Mouse (Mus musculus): ENCODE measurements around the gene P2rx5. TPM values are rescaled to one million over a fixed set of nuclear protein-coding genes. Genes with fewer than 3 reads are reported as not detected.

Gene P2rx5
- polyA plus RNA-seq, 1 experiment from 2014 or later, result 0.47 TPM

DNA sequence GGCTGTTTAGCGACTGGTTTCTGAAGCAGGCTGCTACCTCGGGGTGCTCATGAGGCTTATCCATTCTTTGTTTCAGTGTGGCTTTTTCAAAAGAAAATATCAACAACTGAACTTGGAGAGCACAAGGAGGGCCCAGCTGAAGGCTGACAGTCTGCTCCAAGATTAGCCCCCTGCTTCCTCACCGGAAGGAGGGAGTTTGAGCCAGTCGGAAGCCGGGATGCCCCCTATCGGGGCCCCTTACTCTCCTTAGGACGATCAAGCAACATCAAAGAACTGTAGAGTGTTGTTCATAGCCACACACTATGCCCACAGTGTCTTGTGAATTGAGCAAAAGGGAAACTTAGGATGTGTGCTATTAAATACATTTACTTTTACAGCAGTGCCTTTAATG is 13.3 kb upstream of the P2rx5 start:
- Histone ChIP-seq H3K27me3 (no peaks in the 10 kb centered on the region), H3K4me3 (replicated peaks) (no peak overlapping the region), H3K4me1 (no peaks in the 10 kb centered on the region; the same call in 1 of the 2 replicates), H3K9ac (no peak overlapping the region), H3K9me3 (replicated peaks) (no peaks in the 10 kb centered on the region), H3K27ac (no peak overlapping the region), H3K4me2 (no peak overlapping the region), H3K36me3 (no peaks in the 10 kb centered on the region)
- no peak for ATAC-seq (replicated peaks; ENCODE audit: low FRiP score)
- 64% methylated on average over 7 of the region's 7 CpGs for WGBS

DNA sequence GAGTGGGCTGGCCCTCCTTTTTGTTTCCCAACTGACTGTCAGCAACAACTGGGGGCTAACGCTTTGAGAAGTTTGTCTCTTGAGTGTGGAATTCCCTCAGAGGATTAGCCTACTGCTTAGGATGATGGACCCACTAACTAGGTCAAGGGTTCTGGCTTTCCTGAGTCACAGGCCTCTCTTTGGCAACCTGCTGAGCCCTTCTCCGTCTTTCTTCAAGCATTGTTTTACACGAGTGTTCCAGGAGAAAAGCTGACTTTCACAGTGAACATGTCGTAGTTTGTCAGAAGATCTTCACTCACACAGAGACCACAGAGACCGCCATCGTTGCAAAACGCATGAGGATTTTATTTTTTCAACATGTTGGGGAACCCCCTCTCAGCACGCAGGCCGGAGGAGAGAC is 12.0 kb upstream of the P2rx5 start:
- Histone ChIP-seq H3K9ac (no peak overlapping the region), H3K4me1 (no peaks in the 10 kb centered on the region; the same call in 1 of the 2 replicates), H3K9me3 (replicated peaks) (no peaks in the 10 kb centered on the region), H3K4me2 (no peak overlapping the region), H3K27ac (no peak overlapping the region), H3K4me3 (replicated peaks) (no peak overlapping the region), H3K36me3 (no peaks in the 10 kb centered on the region), H3K27me3 (no peaks in the 10 kb centered on the region)
- no peak for ATAC-seq (replicated peaks; ENCODE audit: low FRiP score)
- 85% methylated on average over 9 of the region's 9 CpGs for WGBS

DNA sequence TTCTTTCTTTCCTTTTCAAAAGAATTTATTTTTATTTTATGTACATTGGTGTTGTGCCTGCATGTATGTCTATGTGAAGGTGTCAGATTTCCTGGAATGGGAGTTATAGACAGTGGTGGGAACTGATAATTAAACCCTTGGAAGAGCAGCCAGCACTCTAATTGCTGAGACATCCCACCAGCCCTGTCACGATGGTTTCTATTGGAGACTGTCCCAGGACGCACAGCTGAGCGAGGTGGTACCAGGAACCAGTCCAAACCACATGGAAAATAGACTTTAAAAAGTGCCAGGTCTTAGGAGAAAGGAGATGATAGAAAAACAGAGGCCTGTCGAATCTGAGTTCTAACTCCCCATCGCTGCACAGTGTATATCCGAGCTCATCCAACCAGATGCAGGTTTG is 5.2 kb upstream of the P2rx5 start:
- Histone ChIP-seq H3K4me2 (no peak overlapping the region), H3K36me3 (no peaks in the 10 kb centered on the region), H3K9me3 (replicated peaks) (no peaks in the 10 kb centered on the region), H3K9ac (no peak overlapping the region), H3K27ac (no peak overlapping the region), H3K4me3 (replicated peaks) (no peak overlapping the region), H3K27me3 (peaks cover 22% of the 10 kb centered on the region), H3K4me1 (peaks cover 3% of the 10 kb centered on the region)
- 64% methylated on average over 6 of the region's 6 CpGs for WGBS
- ATAC-seq (replicated peaks; ENCODE audit: low FRiP score), result no peak

DNA sequence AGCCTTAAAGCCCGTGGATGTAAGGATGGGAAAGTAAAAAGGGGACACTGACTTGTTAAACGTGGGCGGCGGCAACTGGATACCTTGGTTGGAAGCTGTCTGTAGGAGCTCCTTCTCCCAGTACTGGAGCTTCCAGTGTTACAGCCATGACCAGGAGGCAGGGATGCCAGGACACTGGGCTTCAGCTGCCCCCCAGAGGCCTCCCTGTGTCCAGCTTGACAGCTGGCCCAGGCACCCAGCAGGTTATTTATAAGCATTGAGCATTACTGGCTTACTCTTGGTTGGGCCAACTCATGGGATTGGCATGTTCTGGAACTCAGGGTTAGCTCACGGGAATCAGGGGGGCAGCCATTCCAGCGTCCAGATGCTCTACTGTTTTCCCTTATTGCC is 585 bp downstream of the P2rx5 start:
- Histone ChIP-seq H3K27me3 (peaks cover 33% of the 10 kb centered on the region), H3K4me2 (peak overlapping the region; percentile 87), H3K9ac (peak overlapping the region; percentile 49; the same call in 1 of the 2 replicates), H3K4me3 (replicated peaks) (peak overlapping the region; percentile 48), H3K27ac (no peak overlapping the region), H3K9me3 (replicated peaks) (no peaks in the 10 kb centered on the region), H3K36me3 (no peaks in the 10 kb centered on the region), H3K4me1 (peaks cover 16% of the 10 kb centered on the region)
- 21% methylated on average over 6 of the region's 6 CpGs for WGBS
- ATAC-seq (replicated peaks; ENCODE audit: low FRiP score), result peak; percentile 78

DNA sequence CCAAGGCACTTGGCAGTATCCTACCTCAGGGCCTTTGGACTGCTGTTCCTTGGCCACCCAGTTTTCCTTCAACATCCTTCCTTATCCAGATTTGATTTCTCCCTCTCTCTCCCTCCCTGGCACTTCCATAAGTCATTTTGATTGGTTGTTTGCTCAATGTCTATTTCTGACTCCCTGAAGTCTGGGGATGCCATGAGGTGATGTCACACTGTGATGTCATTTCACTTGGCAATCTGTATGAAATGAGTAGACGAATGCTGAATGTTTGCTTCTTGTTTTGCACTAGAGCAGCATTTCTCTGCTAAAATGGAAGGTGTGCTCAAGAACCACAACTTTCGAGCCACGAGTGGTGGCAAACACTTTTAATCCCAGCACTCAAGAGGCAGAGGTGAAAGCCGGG is 1.4 kb downstream of the P2rx5 start:
- Histone ChIP-seq H3K4me2 (no peak overlapping the region), H3K9ac (no peak overlapping the region), H3K27me3 (peaks cover 32% of the 10 kb centered on the region), H3K4me1 (peaks cover 18% of the 10 kb centered on the region), H3K4me3 (replicated peaks) (no peak overlapping the region), H3K9me3 (replicated peaks) (no peaks in the 10 kb centered on the region), H3K27ac (no peak overlapping the region), H3K36me3 (no peaks in the 10 kb centered on the region)
- ATAC-seq (replicated peaks; ENCODE audit: low FRiP score), result no peak
- 90% methylated on average over 4 of the region's 4 CpGs for WGBS

DNA sequence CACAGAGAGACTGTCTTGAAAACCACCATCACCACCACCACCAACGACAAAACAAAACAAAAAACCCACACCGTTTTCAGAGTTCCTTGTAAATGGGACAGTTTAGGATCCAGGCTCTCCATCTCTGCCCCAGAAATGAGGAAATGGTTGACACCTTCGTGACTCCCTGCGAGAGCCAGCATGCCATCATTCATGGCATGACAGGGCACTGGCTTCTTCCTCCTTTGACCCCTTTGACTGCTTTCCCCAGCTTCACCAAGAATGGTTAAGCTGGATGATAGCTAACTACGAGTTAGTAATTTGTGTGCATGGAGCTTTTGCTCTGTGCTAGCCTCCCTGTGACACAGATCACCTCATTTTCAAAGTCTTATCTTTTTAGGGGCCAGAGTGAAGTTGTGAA is 2.1 kb downstream of the P2rx5 start:
- Histone ChIP-seq H3K4me2 (no peak overlapping the region), H3K27me3 (peaks cover 28% of the 10 kb centered on the region), H3K9me3 (replicated peaks) (no peaks in the 10 kb centered on the region), H3K9ac (no peak overlapping the region), H3K4me3 (replicated peaks) (no peak overlapping the region), H3K36me3 (no peaks in the 10 kb centered on the region), H3K27ac (no peak overlapping the region), H3K4me1 (peaks cover 18% of the 10 kb centered on the region)
- WGBS, result 46% methylated on average over 5 of the region's 5 CpGs
- ATAC-seq (replicated peaks; ENCODE audit: low FRiP score), result no peak

DNA sequence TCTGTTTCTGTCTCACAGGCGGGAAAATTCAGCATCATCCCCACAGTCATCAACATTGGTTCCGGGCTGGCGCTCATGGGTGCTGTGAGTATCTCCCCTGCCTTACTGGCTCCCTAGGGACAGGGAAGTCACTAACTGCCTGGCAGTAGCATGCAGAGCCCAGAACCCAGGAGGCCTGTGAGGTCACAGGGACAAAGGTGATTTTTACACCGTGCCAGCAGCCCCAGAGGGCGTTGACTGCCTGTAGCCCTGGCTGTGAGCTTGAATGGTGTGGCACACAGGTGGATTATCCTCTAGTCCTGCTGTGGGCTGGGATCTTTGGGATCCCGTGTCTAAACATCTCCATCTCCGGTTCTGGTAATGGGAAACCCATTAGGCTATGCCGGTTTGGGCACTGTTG is 7.8 kb downstream of the P2rx5 start:
- H3K9me3 ChIP-seq (replicated peaks), result no peaks in the 10 kb centered on the region
- H3K27ac ChIP-seq, result no peak overlapping the region
- H3K9ac ChIP-seq, result no peak overlapping the region
- H3K36me3 ChIP-seq, result peaks cover 26% of the 10 kb centered on the region
- H3K4me3 ChIP-seq (replicated peaks), result no peak overlapping the region
- peaks cover 21% of the 10 kb centered on the region for H3K4me1 ChIP-seq
- no peaks in the 10 kb centered on the region for H3K27me3 ChIP-seq
- no peak for ATAC-seq (replicated peaks; ENCODE audit: low FRiP score)
- H3K4me2 ChIP-seq, result no peak overlapping the region
- WGBS, result 71% methylated on average over 8 of the region's 8 CpGs

DNA sequence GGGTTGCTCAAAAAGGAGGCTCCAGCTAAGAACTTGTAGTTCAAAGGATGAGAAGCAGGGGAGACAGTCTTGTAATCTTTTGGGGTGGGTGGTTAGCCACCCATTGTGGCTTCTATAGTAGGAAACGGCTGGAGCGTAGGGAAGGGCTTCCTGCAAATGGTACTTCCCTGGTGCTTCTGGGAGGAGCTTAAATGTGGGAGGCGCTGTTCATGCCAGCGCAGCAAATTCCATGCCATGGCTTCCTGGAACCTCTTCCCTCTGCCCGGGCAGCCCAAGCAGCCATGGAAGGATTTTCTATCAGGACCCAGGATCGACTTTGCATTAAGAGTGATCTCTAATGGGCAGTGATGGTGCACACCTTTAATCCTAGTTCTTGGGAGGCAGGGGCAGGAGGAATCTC is 8.4 kb downstream of the P2rx5 start:
- H3K27ac ChIP-seq, result no peak overlapping the region
- 74% methylated on average over 6 of the region's 6 CpGs for WGBS
- H3K9me3 ChIP-seq (replicated peaks), result no peaks in the 10 kb centered on the region
- H3K27me3 ChIP-seq, result no peaks in the 10 kb centered on the region
- ATAC-seq (replicated peaks; ENCODE audit: low FRiP score), result no peak
- H3K4me2 ChIP-seq, result no peak overlapping the region
- H3K9ac ChIP-seq, result no peak overlapping the region
- H3K4me1 ChIP-seq, result peaks cover 21% of the 10 kb centered on the region
- H3K36me3 ChIP-seq, result peaks cover 31% of the 10 kb centered on the region
- H3K4me3 ChIP-seq (replicated peaks), result no peak overlapping the region

DNA sequence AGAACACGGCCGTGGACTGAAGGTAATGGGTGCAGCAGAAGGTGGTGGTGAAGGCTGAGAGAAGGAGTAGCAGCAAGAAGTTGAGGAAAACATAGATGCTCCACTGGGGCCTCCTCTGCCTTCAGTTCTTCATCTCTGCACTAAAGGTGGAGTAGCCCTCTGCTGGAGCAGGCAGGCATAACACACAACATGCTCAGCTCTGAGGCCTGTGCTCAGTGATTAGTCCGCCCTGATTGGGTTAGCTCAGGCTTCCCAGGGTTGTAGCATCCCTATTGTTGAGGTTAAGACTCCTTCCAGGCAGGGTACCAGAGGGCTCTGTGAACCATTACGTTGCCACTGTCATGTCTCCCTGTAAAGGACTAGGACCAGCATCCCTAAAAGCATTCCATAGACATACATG is 9.0 kb downstream of the P2rx5 start:
- no peak for ATAC-seq (replicated peaks; ENCODE audit: low FRiP score)
- no peak overlapping the region for H3K27ac ChIP-seq
- no peaks in the 10 kb centered on the region for H3K27me3 ChIP-seq
- 52% methylated on average over 4 of the region's 4 CpGs for WGBS
- H3K9ac ChIP-seq, result no peak overlapping the region
- peaks cover 37% of the 10 kb centered on the region for H3K36me3 ChIP-seq
- no peaks in the 10 kb centered on the region for H3K9me3 ChIP-seq (replicated peaks)
- peaks cover 21% of the 10 kb centered on the region for H3K4me1 ChIP-seq
- no peak overlapping the region for H3K4me2 ChIP-seq
- no peak overlapping the region for H3K4me3 ChIP-seq (replicated peaks)

DNA sequence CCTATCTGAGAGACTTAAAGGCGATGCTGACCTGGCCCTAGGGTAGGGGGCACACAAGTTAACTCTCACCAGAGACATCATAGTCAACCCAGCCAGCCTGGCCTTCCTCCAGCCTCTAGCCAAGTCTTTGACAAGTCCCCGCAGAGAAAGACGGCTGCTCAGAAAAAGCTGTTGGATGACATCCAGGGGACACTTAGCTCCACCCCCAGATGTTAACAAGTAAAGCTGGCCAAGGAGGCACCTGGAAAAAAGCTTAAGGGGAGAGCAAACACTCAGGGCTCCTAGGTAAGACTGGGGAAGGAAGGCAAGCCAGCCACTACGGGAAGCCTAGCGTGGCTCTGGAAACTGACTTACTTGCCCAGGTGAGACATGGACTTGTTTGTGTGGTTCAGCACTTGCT is 12.0 kb downstream of the P2rx5 start:
- Histone ChIP-seq H3K4me3 (replicated peaks) (no peak overlapping the region), H3K27me3 (no peaks in the 10 kb centered on the region), H3K9me3 (replicated peaks) (no peaks in the 10 kb centered on the region), H3K4me1 (peaks cover 34% of the 10 kb centered on the region), H3K27ac (0 out of 2 replicates have a peak overlapping the region, but pooled peaks have one; percentile 22), H3K4me2 (no peak overlapping the region), H3K9ac (no peak overlapping the region), H3K36me3 (peaks cover 44% of the 10 kb centered on the region)
- 54% methylated on average over 5 of the region's 5 CpGs for WGBS
- ATAC-seq (replicated peaks; ENCODE audit: low FRiP score), result no peak

DNA sequence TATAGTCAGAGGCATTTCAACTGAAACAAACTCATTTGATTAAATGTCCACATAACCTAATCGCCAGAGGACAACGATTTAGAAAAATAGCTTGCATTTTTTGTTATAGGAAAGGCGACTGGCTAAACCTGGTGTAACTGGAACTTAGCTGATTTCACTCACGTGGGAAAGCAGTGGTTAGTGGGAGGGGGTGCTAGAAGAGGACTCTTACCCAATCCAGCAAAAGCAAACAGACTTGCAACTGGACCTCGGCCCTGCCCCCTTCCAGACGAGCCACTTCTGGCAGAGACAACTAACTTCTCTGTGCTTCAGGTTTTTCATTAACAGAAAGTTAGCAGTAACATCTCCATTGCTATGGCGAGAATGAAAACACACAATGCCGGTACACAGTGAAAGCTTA is 15.4 kb downstream of the P2rx5 start:
- Histone ChIP-seq H3K4me2 (peak overlapping the region; percentile 72), H3K4me1 (peaks cover 44% of the 10 kb centered on the region), H3K9me3 (replicated peaks) (no peaks in the 10 kb centered on the region), H3K36me3 (peaks cover 46% of the 10 kb centered on the region), H3K27me3 (no peaks in the 10 kb centered on the region), H3K9ac (peak overlapping the region; percentile 78), H3K27ac (peak overlapping the region; percentile 97), H3K4me3 (replicated peaks) (peak overlapping the region; percentile 83)
- WGBS, result 34% methylated on average over 8 of the region's 8 CpGs
- ATAC-seq (replicated peaks; ENCODE audit: low FRiP score), result no peak

DNA sequence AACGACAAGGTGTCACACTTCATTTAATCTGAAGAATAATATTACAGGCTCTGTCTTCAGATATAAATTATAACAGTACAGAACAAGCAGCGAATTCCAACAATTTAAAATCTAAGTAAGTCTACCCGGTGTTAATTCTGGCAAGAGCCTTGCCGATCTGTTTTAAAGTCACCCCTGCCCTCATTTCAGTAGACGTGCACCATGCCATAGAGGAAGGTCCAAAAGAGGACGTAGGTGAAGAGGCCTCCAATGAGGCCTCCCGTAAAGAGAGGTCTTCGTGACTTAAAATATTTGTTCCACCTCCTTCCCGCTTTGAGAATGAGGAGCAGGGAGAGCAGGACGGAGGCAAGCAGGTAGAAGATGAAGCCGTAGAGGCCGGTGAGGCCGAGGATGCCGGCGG is 16.0 kb downstream of the P2rx5 start:
- ATAC-seq (replicated peaks; ENCODE audit: low FRiP score), result no peak
- peak overlapping the region; percentile 72 for H3K4me2 ChIP-seq

More for the DNA sequence above, 16.0 kb downstream of the P2rx5 start:
- no peaks in the 10 kb centered on the region for H3K27me3 ChIP-seq
- peak overlapping the region; percentile 83 for H3K4me3 ChIP-seq (replicated peaks)
- H3K9ac ChIP-seq, result peak overlapping the region; percentile 78
- under 1% methylated on average over 15 of the region's 15 CpGs for WGBS
- H3K4me1 ChIP-seq, result peaks cover 44% of the 10 kb centered on the region
- H3K9me3 ChIP-seq (replicated peaks), result no peaks in the 10 kb centered on the region
- H3K27ac ChIP-seq, result peak overlapping the region; percentile 97
- H3K36me3 ChIP-seq, result peaks cover 44% of the 10 kb centered on the region
